Mouse (Mus musculus): ENCODE data around the gene 1700001C19Rik.

The 1700001C19Rik gene

GRCm38 (mm10) chr17:47371451-47371850, 65.7 kb downstream of the 1700001C19Rik start:
- in situ Hi-C loops (cut with MboI): no loop called here

DNA sequence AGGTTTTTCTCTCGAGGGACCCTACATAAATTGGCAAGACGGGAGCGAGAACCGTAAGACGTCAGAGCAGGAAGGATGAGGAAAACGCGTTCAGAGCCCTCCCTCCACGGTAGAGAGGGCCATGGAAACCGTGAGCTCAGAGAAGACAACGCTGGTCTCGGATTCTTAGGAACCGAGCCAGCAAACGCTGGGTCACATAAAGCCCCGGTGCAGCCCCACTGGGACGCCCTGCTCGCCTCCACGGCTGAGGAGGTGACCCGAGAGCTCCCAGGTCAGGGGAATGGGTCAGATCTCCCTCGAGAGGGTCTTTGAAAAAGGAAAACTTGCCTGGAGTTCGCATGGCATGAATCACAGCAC, 68.1 kb downstream of the 1700001C19Rik start:
- in situ Hi-C loops (cut with MboI): no loop called here

DNA sequence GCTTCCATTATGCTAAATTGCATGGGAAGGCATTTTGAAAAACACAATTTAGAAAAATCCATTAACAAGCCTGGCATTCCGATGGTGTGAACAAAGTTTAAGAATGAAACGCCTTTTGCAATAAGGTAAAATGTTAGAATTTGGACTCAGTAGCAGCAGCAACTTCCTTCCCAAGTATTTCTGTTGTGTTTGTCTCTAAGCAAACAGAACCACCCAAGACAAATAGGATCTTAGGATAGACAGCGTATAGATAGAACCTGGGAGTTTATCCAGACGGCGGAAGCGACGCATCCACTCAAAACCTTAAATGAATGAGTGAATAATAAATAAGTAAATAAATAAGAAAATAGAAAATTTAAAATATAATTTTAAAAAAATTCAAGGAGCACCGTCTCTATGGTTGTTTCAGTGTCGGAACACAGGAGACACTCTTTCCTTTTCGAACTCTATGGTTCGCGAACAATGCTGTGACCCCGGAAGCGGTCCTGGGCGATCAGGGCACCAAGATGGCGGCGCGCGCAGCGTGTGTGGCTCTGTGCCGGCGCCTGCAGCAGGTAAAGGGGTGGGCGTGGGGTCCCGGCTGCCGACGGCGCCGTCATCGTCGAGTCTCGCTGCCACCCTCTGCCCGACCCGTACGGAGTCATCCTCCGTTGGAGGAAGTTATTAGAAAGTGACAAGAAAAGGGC, 68.6 kb downstream of the 1700001C19Rik start, which contains the start of gene Mrps10:
Mrps10 (plus strand) TSS at position 487 of the 686 bp plus-strand sequence.
- in situ Hi-C loops (cut with MboI): no loop called here

Measured in mature B cell (primary cell).